In the genomic region with DNA sequence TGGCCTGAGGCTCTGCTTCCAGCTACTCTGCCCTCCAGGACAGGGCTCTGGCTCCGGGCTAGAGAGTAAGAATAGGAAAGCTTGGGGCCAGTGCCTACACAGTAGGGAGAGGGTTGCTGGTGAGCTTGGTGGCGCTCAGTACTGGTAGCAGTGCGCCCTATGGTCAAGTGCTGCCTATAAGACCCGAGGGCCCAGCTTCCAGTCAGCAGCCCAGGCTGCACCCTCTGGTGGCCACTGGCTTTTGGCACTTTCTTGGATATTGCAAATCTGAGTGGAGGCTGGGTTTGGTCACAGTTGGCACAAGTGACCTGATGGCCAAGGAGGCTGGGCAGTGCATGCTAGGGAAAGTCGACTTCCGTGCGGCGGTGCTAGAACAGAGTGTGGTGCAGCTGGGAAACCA, we compare ENCODE assay signal across 14 mouse cellular contexts. TPM values are rescaled to one million over a fixed set of nuclear protein-coding genes. Genes with fewer than 3 reads are reported as not detected.
A peak's percentile ranks its signal among the peaks of the same experiment; 100 is the strongest.
DNase-seq lines count a peak whose midpoint lies in the region; ATAC-seq and TF ChIP-seq lines count a peak whose summit lies in the region.
"Had no signal": no experiment of that assay in that cellular context is flagged by ENCODE, and none has a peak within 500 bp of the region (broad histone marks: within the 10 kb centered on the region; RNA-seq: fewer than 3 reads in every experiment).

No protein-coding gene starts in this region.

- WGBS in liver, adult 2 months: 89% methylated on average over 8 of the region's 8 CpGs
- 90% methylated on average over 8 of the region's 8 CpGs for WGBS in liver, embryonic 12.5 days (ENCODE audit: insufficient replicate concordance)

- H3K4me2 ChIP-seq in liver, embryonic 12.5 days: no peak overlapping the region
- H3K4me2 ChIP-seq: heart, embryonic 13.5 days; stomach, embryonic 15.5 days had no signal

- H3K4me1 ChIP-seq in liver, adult 2 months (ENCODE audit: control insufficient read depth, insufficient read depth, low read length): no peaks in the 10 kb centered on the region
- peaks cover 41% of the 10 kb centered on the region for H3K4me1 ChIP-seq in liver, embryonic 12.5 days
- H3K4me1 ChIP-seq: stomach, embryonic 15.5 days had no signal

- no peaks in the 10 kb centered on the region for H3K79me2 ChIP-seq in liver, adult 2 months (ENCODE audit: control insufficient read depth, insufficient read depth, low read length)

- H3K9me3 ChIP-seq in liver, embryonic 12.5 days (replicated peaks): no peaks in the 10 kb centered on the region
- H3K9me3 ChIP-seq: heart, embryonic 13.5 days; stomach, embryonic 15.5 days had no signal

- no peak for ATAC-seq in liver, embryonic 12.5 days
- ATAC-seq: midbrain, embryonic 16.5 days had no signal

- H3K4me3 ChIP-seq in liver, adult 2 months (ENCODE audit: insufficient read depth, low read depth, low read length): no peak overlapping the region
- H3K4me3 ChIP-seq in liver, embryonic 12.5 days: no peak overlapping the region
- H3K4me3 ChIP-seq: heart, embryonic 13.5 days; stomach, embryonic 15.5 days had no signal

- TF ChIP-seq POLR2A in liver, adult 2 months (IDR thresholded peaks at IDR 0.05; ENCODE audit: extremely low read depth, insufficient read depth, low read length): no peak

- H3K9ac ChIP-seq in liver, adult 2 months (ENCODE audit: low read depth, low read length): no peak overlapping the region
- no peak overlapping the region for H3K9ac ChIP-seq in liver, embryonic 12.5 days
- H3K9ac ChIP-seq: heart, embryonic 13.5 days; stomach, embryonic 15.5 days had no signal

- TF ChIP-seq CTCF in liver, adult 2 months (IDR thresholded peaks at IDR 0.05; ENCODE audit: low read depth, low read length): peak; percentile 20; the same call in 1 of the 2 replicates

- DNase-seq in adrenal gland, postnatal 25 days: peak; percentile 22
- no peak for DNase-seq in adrenal gland, adult 2 months
- no peak for DNase-seq in liver, adult 2 months (ENCODE audit: extremely low read depth, low read depth, low spot score)
- DNase-seq in cerebellum, adult 8-10 months: peak; percentile 63
- DNase-seq in kidney, postnatal 14 days: peak; percentile 30
- DNase-seq in left cerebral cortex, adult 9 months (ENCODE audit: low spot score in 2 of 2): no peak
- DNase-seq in right cerebral cortex, postnatal 25 days: no peak
- DNase-seq: embryo, embryonic 11 days; gastrocnemius, postnatal 10 days; right cerebral cortex, postnatal 14 days had no signal

- H3K36me3 ChIP-seq in liver, adult 2 months (ENCODE audit: control insufficient read depth, insufficient read depth, low read length): peaks cover 19% of the 10 kb centered on the region
- H3K36me3 ChIP-seq in liver, embryonic 12.5 days: peaks cover 91% of the 10 kb centered on the region

- no peaks in the 10 kb centered on the region for H3K27me3 ChIP-seq in liver, adult 2 months (ENCODE audit: control insufficient read depth, insufficient read depth, low read length)
- H3K27me3 ChIP-seq in liver, embryonic 12.5 days (replicated peaks): no peaks in the 10 kb centered on the region
- H3K27me3 ChIP-seq: heart, embryonic 13.5 days; stomach, embryonic 15.5 days had no signal

- no peak overlapping the region for H3K27ac ChIP-seq in liver, adult 2 months (replicated peaks; ENCODE audit: insufficient read depth, low read depth, low read length)
- H3K27ac ChIP-seq in liver, embryonic 12.5 days: no peak overlapping the region
- H3K27ac ChIP-seq: heart, embryonic 13.5 days; stomach, embryonic 15.5 days had no signal

RNA-seq across cellular contexts. Expression of a gene that starts 29.1 kb away (rescaled TPM):
- 42.1 and 51.9 TPM in 2 replicates for total RNA-seq in adrenal gland, postnatal 25 days (2021)
- 10 to 100 TPM; 33.8 to 40.2 TPM for total RNA-seq in adrenal gland, adult 2 months (2021)
- polyA plus RNA-seq in adrenal gland, adult 2 months (2012; rRNA removed): 51.2 and 67.5 TPM in 2 replicates
- total RNA-seq in liver, adult 2 months (2014; rRNA removed): 14.9 and 22.6 TPM in 2 replicates
- 25.8 and 34.2 TPM in 2 replicates for polyA plus RNA-seq in liver, adult 2 months (2012; rRNA removed)
- 17.4 and 18.8 TPM in 2 replicates for polyA plus RNA-seq in liver, embryonic 12.5 days (2016; fragmentation: Nextera tagmentation; extraction: Ambion mirVana)

RNA-seq across cellular contexts. Expression of a gene that starts 41.8 kb away (rescaled TPM):
- 68.4 and 71.6 TPM in 2 replicates for total RNA-seq in adrenal gland, postnatal 25 days (2021)
- 10 to 100 TPM; 75.2 to 78.4 TPM for total RNA-seq in adrenal gland, adult 2 months (2021)
- polyA plus RNA-seq in adrenal gland, adult 2 months (2012; rRNA removed): 64.2 and 70.8 TPM in 2 replicates
- 44.3 and 55.0 TPM in 2 replicates for total RNA-seq in liver, adult 2 months (2014; rRNA removed)
- polyA plus RNA-seq in liver, adult 2 months (2012; rRNA removed): 71.0 and 71.9 TPM in 2 replicates
- polyA plus RNA-seq in liver, embryonic 12.5 days (2016; fragmentation: Nextera tagmentation; extraction: Ambion mirVana): 37.6 and 37.9 TPM in 2 replicates

RNA-seq across cellular contexts. Expression of a gene that starts 42.0 kb away (rescaled TPM):
- 35.1 and 36.5 TPM in 2 replicates for total RNA-seq in adrenal gland, postnatal 25 days (2021)
- total RNA-seq in adrenal gland, adult 2 months (2021): 10 to 100 TPM; 33.1 to 35.1 TPM
- 29.0 and 30.8 TPM in 2 replicates for polyA plus RNA-seq in adrenal gland, adult 2 months (2012; rRNA removed)
- total RNA-seq in liver, adult 2 months (2014; rRNA removed): 2.5 and 3.1 TPM in 2 replicates
- 9.6 and 10.7 TPM in 2 replicates for polyA plus RNA-seq in liver, adult 2 months (2012; rRNA removed)
- 11.0 TPM in 2 replicates for polyA plus RNA-seq in liver, embryonic 12.5 days (2016; fragmentation: Nextera tagmentation; extraction: Ambion mirVana)

Comparison
In these comparisons a context has a peak if more than half of its experiments do, and no peak if none do; other contexts are left out.
1. DNase-seq: peak in adrenal gland, postnatal 25 days (single experiment), cerebellum, adult 8-10 months (single experiment) and kidney, postnatal 14 days (single experiment); none in adrenal gland, adult 2 months (single experiment), liver, adult 2 months (single experiment), left cerebral cortex, adult 9 months (0 of 2) and right cerebral cortex, postnatal 25 days (single experiment).